Mouse (Mus musculus): ENCODE data around the gene Rbmxl1.

Gene Rbmxl1

GRCm38 (mm10) chr8:78493031-78493430 is 15.7 kb downstream of the Rbmxl1 start:
- DNase-seq (ENCODE audit: low read depth, low spot score): no peak

GRCm38 (mm10) chr8:78489733-78490132 is 19.0 kb downstream of the Rbmxl1 start:
- no peak for DNase-seq (ENCODE audit: low read depth, low spot score)

- peak; percentile 40 for DNase-seq (ENCODE audit: low read depth, low spot score)
These were observed 31.5 kb downstream of the Rbmxl1 start for GRCm38 (mm10) chr8:78477051-78477829.

GRCm38 (mm10) chr8:78467889-78468288 is 40.8 kb downstream of the Rbmxl1 start:
- DNase-seq (ENCODE audit: low read depth, low spot score): peak; percentile 62

- no peak for DNase-seq (ENCODE audit: low read depth, low spot score)
These were observed 44.8 kb downstream of the Rbmxl1 start for GRCm38 (mm10) chr8:78463941-78464340.

GRCm38 (mm10) chr8:78456441-78456840 is 52.3 kb downstream of the Rbmxl1 start:
- no peak for DNase-seq (ENCODE audit: low read depth, low spot score)
